Mouse (Mus musculus): Measurements from ENCODE around the gene Siah3.

- TF ChIP-seq EP300 (IDR thresholded peaks at IDR 0.05; ENCODE audit: low read depth) (no peak), CTCF (IDR thresholded peaks at IDR 0.05; ENCODE audit: low read depth) (no peak)
Measured at GRCm38 (mm10) chr14:75524648-75525047, 68.9 kb downstream of the Siah3 start.
